Mouse (Mus musculus) cerebellum, postnatal 36 days (tissue): Measurements from ENCODE around the gene Anapc16.
A peak's percentile ranks its signal among the peaks of the same experiment; 100 is the strongest.

Experiments
- DNase-seq, 2 experiments: peaks; one replicate each; pipeline ENCODE4 v3.0.0; 2021 to 2022; ENCODE audit warnings: mixed read lengths in 2 of 2

Gene Anapc16

DNA sequence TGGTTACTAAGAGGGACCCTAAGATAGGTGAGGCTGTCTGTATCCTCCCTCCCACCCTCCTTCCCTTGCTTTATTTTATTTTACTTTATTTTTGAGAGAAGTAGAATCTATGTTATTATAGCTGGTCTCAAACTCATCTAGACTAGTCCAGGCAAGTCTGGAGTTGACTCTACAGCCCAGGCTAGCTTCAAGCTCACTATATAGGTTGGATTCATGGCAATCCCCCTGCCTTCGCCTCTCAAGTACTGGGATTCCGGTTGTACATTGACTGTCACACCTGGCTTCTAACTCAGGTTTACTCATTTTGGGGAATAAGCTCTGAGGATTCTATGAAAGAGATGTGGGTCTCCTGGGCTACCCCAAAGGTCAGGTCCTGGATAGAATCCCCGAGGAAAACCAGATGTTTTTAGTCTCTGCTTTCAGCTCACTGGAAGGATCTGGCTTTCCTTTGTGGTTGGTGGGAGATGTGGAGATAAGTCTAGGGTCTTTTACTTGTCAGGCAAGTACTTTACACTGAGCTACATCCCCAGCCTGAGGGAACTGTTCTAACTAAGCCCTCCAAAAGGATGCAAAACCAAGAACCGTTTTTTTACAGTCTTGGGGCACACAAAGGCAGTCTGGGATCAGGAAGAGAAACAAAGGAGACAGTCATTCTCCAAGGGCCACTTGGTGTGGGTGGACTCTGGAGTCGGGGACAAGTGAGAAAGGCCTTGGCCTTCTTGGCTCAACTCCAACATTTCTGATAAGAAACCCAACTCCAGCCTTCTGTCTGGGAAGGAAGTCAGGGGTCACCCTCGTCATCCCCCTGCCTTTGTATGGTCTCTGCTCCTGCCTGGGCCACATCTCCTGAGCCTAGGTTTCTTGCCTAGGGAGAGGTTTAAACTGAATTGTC, 54.3 kb downstream of the Anapc16 start:
- no peak for DNase-seq

DNA sequence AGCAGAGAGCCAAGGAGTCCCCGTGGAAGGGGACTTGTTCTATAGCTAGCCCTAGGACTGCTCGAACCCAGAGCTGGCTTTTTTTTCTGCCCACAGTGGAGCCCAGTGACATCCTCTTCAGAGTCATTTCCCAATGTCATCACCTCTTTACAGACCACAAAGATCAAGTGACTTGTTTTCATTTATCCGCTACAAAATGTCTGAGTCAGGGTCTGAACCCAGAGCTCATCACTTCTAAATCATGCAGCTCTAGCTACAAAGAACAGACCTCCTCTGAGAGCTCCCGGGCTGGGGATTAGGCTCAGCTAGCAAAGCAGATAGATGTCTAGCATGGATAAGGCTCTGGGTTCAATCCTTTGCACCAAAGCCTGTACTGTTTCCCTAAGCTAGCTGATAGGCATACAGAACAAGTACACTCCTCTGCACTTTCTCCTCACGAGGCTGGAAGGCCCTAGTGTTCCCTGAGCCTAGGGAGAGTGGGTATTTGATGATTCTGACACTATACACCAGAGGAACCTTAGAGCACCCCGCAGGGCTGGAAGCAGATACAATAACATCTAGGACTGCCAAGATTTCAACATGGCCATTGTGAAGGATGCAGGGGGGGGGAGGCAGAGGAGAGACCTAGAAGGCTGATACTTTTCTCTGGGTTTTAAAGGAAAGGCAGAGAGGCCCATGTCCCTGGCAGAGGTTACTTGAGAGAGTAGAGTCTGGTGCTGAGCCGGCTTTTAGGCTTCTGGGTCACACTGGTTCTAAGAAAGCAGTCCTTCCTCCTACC, 55.5 kb downstream of the Anapc16 start:
- DNase-seq, result no peak

DNA sequence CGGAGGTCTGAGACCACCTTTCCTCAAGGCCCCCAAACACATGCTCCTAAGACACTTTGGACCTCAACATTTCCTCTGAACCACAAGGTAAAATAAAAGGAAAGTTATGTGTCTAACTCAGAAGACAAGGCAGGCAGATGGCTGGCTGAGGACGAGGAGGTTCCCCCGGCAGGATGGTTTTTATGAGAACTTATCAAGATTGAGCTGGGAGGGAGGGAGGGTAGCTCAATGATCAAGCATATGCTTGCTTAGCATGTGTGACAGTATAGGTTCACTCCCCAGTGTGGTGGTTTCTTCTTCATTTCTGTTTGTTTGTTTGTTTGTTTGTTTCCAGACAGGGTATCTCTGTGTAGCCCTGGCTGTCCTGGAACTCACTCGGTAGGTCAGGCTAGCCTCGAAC, 56.6 kb downstream of the Anapc16 start:
- no peak for DNase-seq

DNA sequence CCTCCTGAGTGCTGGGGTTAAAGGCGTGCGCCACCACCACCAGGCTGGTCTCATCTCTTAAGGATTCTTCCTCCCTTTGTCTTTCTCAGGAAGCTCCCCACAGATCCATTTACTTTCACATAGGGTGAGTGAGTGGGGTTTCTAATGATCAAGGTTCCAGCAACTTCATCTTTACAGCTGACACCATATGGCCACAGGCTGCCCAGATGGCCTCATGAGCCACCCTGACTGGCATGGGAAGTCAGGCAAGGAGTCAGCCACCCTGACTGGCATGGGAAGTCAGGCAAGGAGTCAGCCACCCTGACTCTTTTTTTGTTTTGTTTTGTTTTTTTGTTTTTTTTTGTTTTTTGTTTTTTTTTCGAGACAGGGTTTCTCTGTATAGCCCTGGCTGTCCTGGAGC, 57.5 kb downstream of the Anapc16 start:
- DNase-seq, result peak in 1 of 2 experiments; percentile 42

DNA sequence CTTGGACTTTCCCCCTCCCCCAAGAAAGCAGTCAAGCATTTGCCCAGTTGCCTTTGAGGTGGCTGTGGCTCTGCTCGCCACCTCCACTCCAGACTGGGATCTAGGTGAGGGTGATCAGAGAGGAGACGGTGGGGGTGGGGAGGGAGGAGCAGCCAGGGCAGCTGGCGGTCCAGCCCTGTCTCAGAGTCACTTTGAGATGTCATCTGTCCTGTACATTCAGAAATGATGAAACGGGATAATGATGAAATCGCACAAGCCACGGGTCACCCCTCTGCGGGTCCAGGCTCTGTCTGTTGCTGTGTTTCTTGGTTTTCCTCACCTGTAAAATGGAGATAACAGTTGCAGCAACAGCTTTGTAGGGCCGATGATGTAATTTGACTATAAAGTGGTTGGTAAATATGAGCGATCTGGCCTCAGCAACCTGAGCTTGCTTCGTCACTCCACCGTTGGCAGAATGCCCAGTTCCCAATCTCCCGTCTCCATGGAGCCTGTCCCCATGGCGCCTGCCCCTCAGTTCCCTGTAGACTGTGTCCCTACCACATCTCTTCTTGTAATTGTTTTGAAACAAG, 59.4 kb downstream of the Anapc16 start:
- DNase-seq, result peak; percentile 66 to 69

DNA sequence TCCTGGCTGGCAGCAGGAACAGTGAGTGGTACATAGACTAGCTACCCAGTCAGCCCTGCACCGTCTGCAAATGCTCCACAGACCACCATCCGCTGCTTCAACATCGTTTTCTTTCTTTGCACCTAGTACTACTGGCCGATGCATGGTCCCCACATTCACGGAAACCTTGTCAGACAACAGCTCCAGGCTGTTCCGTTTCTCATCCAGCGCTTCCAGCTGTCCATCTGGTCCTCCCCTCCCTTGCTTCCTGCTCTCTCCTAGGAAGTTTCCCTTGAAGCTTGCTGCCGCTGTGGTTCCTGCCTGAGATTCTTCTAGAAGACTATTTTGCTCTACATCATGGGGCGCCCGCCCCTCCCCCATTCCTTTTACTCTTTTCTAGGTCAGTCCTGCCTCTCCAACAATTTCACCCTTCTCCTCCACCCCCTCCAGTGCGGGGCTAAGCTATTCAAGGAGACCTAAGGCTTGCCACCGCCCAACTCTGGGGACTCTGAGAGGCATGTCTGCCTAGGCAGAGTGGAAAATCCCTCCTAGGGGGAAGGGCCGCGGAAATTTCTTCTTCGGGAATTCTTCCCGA, 60.0 kb downstream of the Anapc16 start:
- peak; percentile 68 to 73 for DNase-seq

DNA sequence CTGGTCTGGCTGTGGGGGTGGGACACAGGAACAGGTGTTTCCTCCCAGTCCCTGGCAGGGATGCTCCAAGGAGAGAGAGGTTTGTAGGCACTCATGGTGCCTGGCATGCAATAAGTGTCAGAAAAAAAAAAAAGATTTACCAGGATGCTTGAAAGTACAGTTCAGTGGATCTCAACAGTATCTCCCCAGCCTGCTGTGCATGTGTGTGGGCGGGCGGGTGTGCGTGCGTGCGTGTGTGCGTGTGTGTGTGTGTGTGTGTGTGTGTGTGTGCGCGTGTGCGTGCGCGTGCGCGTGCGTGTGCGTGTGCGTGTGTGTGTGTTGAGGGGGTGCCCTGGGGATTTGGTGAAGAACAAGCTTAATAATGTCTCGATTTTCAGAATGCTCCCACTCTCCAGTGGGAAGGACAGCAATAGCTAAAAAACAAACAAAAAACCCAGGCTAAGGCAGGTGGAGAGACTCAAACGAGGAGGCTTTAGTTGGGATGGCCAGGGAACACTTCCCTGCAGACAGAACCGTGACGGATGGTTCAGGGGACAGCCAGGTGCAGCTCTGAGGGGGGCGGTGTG, 60.6 kb downstream of the Anapc16 start:
- peak; percentile 55 to 64 for DNase-seq

DNA sequence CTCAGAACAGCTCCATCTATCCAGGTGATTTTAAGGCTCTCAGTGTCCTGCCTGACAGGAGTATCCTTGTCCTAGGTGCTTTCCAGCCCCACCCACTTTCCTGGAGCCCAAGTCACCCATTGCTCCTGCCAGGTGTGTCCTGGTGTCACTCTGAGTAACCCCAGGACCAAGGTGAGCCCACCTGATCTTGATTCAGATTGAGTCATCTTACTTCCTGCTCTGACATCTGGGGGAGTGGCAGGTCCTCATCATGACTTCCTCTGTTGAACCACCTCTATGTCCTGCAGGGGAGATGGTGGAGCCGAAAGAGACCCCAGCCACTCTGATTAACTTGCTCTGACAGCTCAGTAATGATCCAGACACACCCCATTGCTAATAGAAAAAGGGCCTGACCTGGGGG, 63.9 kb downstream of the Anapc16 start:
- DNase-seq, result no peak

DNA sequence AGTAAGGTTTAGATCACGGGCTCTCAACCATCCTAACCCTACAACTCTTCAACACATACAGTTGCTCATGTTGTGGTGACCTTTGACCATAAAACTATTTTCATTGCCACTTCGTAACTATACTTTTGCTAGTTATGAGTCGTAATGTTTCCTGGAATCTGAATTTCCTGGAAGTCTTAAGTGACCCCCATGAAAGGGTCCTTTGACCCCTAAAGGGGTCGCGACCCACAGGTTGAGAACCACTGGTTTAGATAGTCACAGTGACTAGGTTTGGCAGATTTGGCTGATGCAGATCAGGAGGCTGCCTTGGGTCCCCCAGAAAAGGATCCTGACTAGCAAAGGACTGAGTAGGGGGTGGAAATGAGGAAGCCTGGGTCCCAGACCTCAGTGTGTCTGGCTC, 64.3 kb downstream of the Anapc16 start:
- DNase-seq, result no peak
